Mouse (Mus musculus) E14TG2a.4 (cell line): ENCODE results near the gene Shld1.

Experiments used
- CTCF ChIP-seq: conservative IDR thresholded peaks from 2 replicates; pipeline ENCODE4 v1.5.1; 2014; ENCODE audit warnings: low read length
- NANOG ChIP-seq: IDR thresholded peaks from 2 replicates; pipeline ENCODE4 v1.6.1; 2014; ENCODE audit warnings: borderline replicate concordance, low read length, mixed read lengths
- POU5F1 ChIP-seq: IDR thresholded peaks from 2 replicates; pipeline ENCODE4 v1.6.1; 2014; ENCODE audit warnings: low read length, borderline replicate concordance

DNA sequence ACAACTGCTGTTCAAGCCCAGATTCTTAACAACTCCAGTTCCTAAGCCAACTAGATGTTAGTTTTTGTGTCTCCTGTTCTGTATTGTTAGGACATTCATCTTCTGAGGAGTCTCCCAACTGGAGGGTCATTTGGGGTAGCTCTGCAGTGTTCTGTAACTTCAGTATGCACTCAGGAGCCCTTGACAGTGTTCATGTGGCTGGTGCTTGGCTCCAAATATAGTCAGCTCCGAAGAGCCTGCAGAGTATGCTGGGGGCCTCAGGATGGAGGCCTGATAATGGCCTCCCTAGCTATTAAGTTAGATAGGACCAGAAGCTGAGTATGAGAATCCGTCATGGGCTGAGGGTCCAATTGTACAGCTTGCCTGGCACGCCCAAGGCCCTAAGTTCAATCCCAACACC lies 7.2 kb downstream of the Shld1 start:
- no peak for TF ChIP-seq NANOG
- no peak for TF ChIP-seq CTCF
- no peak for TF ChIP-seq POU5F1
